11 mouse cellular contexts compared by ENCODE assay signal in the genomic region with DNA sequence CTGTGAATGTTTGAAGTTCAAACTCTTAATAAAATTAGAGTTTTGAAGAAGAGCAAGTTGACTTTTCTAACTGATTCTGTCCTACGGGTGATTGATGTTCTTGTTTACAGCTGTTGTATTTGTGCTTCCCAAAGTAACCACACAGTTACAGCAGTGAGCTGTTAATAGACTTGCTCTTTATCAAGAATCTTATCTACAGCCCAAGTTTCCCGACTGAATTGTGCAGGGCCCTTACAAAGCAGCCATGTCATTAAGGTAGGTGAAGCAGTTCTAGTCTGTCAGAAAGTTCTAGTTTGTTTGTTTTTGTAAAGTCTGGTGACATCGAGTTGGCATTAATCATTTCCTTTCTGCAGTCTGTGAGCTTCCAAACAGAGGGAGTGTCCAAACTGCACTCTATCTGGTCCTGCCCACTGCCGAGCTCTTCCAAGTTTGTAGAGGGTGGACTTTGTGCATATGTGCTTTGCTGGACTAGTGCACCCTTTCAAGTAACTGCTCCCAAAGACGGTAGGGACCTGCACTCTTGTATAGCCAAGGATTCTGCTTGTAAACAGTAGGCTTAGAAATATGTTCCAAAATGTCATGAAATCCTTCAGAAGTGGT.
DNase-seq lines count a peak whose midpoint lies in the region; ATAC-seq and TF ChIP-seq lines count a peak whose summit lies in the region.
"Had no signal": no experiment of that assay in that cellular context is flagged by ENCODE, and none has a peak within 500 bp of the region (broad histone marks: within the 10 kb centered on the region; RNA-seq: fewer than 3 reads in every experiment).

No protein-coding gene starts in this region.

- no peaks in the 10 kb centered on the region for H3K27me3 ChIP-seq in kidney, embryonic 14.5 days (ENCODE audit: control insufficient read depth, insufficient read depth, low read length)
- no peaks in the 10 kb centered on the region for H3K27me3 ChIP-seq in intestine, postnatal 0 days (replicated peaks; ENCODE audit: control insufficient read depth, insufficient read depth, low read length)
- H3K27me3 ChIP-seq in stomach, embryonic 15.5 days (replicated peaks): no peaks in the 10 kb centered on the region

- ATAC-seq in kidney, embryonic 14.5 days (ENCODE audit: low FRiP score, low TSS enrichment): no peak
- peak; percentile 80 for ATAC-seq in intestine, postnatal 0 days
- peak; percentile 53 for ATAC-seq in stomach, embryonic 15.5 days (ENCODE audit: insufficient read depth, low FRiP score, low read depth)
- ATAC-seq in erythroid progenitor cell, adult 5-6 weeks (replicated peaks; ENCODE audit: low FRiP score, poor library complexity, severe bottlenecking): no peak

- TF ChIP-seq CTCF in intestine, postnatal 0 days (IDR thresholded peaks at IDR 0.05; ENCODE audit: low read depth): peak; percentile 29; the same call in 1 of the 2 replicates

- H3K9me3 ChIP-seq in kidney, embryonic 14.5 days (ENCODE audit: control insufficient read depth, low read length): no peaks in the 10 kb centered on the region
- H3K9me3 ChIP-seq in intestine, postnatal 0 days (ENCODE audit: control insufficient read depth): no peaks in the 10 kb centered on the region
- no peaks in the 10 kb centered on the region for H3K9me3 ChIP-seq in stomach, embryonic 15.5 days

- no peak overlapping the region for H3K4me3 ChIP-seq in kidney, embryonic 14.5 days (ENCODE audit: low read length)
- no peak overlapping the region for H3K4me3 ChIP-seq in intestine, postnatal 0 days (ENCODE audit: low read depth, low read length)
- H3K4me3 ChIP-seq in stomach, embryonic 15.5 days (replicated peaks): no peak overlapping the region
- H3K4me3 ChIP-seq: layer of hippocampus, adult 2 months; myocyte had no signal

- peak; percentile 56 for DNase-seq in kidney, adult 18-20 months
- DNase-seq in kidney, postnatal 36 days: peak; percentile 66 to 87
- no peak for DNase-seq in frontal cortex, postnatal 10 days (ENCODE audit: low spot score in 2 of 2)
- DNase-seq: left cerebral cortex, postnatal 4 days; thymus, postnatal 25 days had no signal

- H3K4me2 ChIP-seq in kidney, embryonic 14.5 days (replicated peaks; ENCODE audit: low read depth, low read length): no peak overlapping the region
- H3K4me2 ChIP-seq in intestine, postnatal 0 days (replicated peaks; ENCODE audit: low read depth): peak overlapping the region; percentile 47
- no peak overlapping the region for H3K4me2 ChIP-seq in stomach, embryonic 15.5 days

- H3K4me1 ChIP-seq in kidney, embryonic 14.5 days (ENCODE audit: control insufficient read depth, insufficient read depth, low read length): no peaks in the 10 kb centered on the region
- H3K4me1 ChIP-seq in intestine, postnatal 0 days (replicated peaks; ENCODE audit: control insufficient read depth, insufficient read depth, low read length): peaks cover 12% of the 10 kb centered on the region
- H3K4me1 ChIP-seq in stomach, embryonic 15.5 days: no peaks in the 10 kb centered on the region

- no peak overlapping the region for H3K9ac ChIP-seq in kidney, embryonic 14.5 days (ENCODE audit: low read depth, low read length)
- H3K9ac ChIP-seq in intestine, postnatal 0 days (ENCODE audit: low read depth, low read length): no peak overlapping the region
- no peak overlapping the region for H3K9ac ChIP-seq in stomach, embryonic 15.5 days

- H3K36me3 ChIP-seq in kidney, embryonic 14.5 days (ENCODE audit: control insufficient read depth, insufficient read depth, low read length): no peaks in the 10 kb centered on the region
- H3K36me3 ChIP-seq in intestine, postnatal 0 days (ENCODE audit: control insufficient read depth, insufficient read depth): no peaks in the 10 kb centered on the region
- no peaks in the 10 kb centered on the region for H3K36me3 ChIP-seq in stomach, embryonic 15.5 days

- no peak overlapping the region for H3K27ac ChIP-seq in kidney, embryonic 14.5 days (ENCODE audit: low read depth, low read length)
- no peak overlapping the region; the same call in 1 of the 2 replicates for H3K27ac ChIP-seq in intestine, postnatal 0 days (ENCODE audit: low read depth, low read length)
- no peak overlapping the region for H3K27ac ChIP-seq in stomach, embryonic 15.5 days
- H3K27ac ChIP-seq: layer of hippocampus, adult 2 months had no signal

- 45% methylated on average over 5 of the region's 5 CpGs for WGBS in kidney, embryonic 14.5 days
- 9% methylated on average over 5 of the region's 5 CpGs for WGBS in intestine, postnatal 0 days
- 12% methylated on average over 5 of the region's 5 CpGs for WGBS in stomach, embryonic 15.5 days

Comparison
In these comparisons a context has a peak if more than half of its experiments do, and no peak if none do; other contexts are left out.
1. DNase-seq: peak in kidney, adult 18-20 months (single experiment) and kidney, postnatal 36 days (2 of 2); none in frontal cortex, postnatal 10 days (0 of 2).
2. ATAC-seq: peak in intestine, postnatal 0 days (single experiment) and stomach, embryonic 15.5 days (single experiment); none in kidney, embryonic 14.5 days (single experiment) and erythroid progenitor cell, adult 5-6 weeks (single experiment).